Mouse (Mus musculus) liver, adult 2 months (tissue): ENCODE data around the gene Wnk2.

Experiments
- CTCF ChIP-seq: fragments of 200-500 bp; IDR thresholded peaks from 2 replicates; pipeline ENCODE4 v1.5.1; 2011; ENCODE audit warnings: low read depth, low read length, control low read depth
- POLR2A ChIP-seq: fragments of 200-500 bp; IDR thresholded peaks from 2 replicates; pipeline ENCODE4 v1.6.1; 2011; ENCODE audit warnings: low read length, control low read depth; ENCODE audit not compliant: insufficient read depth; ENCODE audit errors: extremely low read depth

GRCm38 (mm10) chr13:49183161-49183560 is 35.3 kb upstream of the Wnk2 start:
- TF ChIP-seq CTCF (no peak), POLR2A (no peak)
